ENCODE assay signal across 28 mouse cellular contexts in the genomic region with DNA sequence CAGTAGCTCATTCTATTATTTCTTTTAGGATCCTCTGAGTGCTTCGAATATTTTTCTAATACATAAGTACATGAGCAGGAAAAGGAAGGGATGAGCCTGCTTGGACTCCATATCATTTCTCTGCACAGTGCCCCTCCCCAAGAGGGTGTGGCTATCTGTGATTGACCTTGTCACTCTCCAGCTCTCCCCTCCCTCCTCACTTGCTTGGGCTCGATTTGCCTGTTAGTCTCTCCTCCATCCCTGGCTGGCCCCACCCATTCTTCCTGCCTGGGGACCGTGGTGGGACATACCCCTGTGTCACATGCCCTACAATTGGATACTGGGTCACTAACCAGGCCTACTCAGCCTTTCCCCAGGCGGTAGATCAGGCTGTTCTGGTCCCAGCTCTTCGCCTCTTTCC. TPM values are rescaled to one million over a fixed set of nuclear protein-coding genes. Genes with fewer than 3 reads are reported as not detected.
"Had no signal": no experiment of that assay in that cellular context is flagged by ENCODE, and none has a peak within 500 bp of the region (broad histone marks: within the 10 kb centered on the region; RNA-seq: fewer than 3 reads in every experiment).

No protein-coding gene starts in this region.

- ATAC-seq: liver, embryonic 12.5 days; midbrain, embryonic 13.5 days; midbrain, embryonic 16.5 days had no signal

- H3K4me1 ChIP-seq: liver, embryonic 12.5 days; liver, embryonic 15.5 days; midbrain, embryonic 10.5 days had no signal

- H3K36me3 ChIP-seq: limb, embryonic 13.5 days; liver, embryonic 12.5 days; liver, embryonic 15.5 days; lung, embryonic 15.5 days had no signal

- H3K4me3 ChIP-seq: left cerebral cortex, adult 2 months; limb, embryonic 13.5 days; liver, embryonic 12.5 days; liver, embryonic 15.5 days; lung, embryonic 15.5 days; megakaryocyte, embryonic 14.5 days; midbrain, embryonic 10.5 days; midbrain, embryonic 13.5 days; myocyte; neural tube, embryonic 13.5 days had no signal

- H3K9me3 ChIP-seq: limb, embryonic 13.5 days; liver, embryonic 12.5 days; liver, embryonic 15.5 days; lung, embryonic 15.5 days; neural tube, embryonic 13.5 days had no signal

- H3K9ac ChIP-seq: limb, embryonic 13.5 days; liver, embryonic 12.5 days; liver, embryonic 15.5 days; lung, embryonic 15.5 days; midbrain, embryonic 13.5 days; neural tube, embryonic 13.5 days had no signal

- DNase-seq: kidney, adult 2 months; kidney, postnatal 25 days; layer of hippocampus, postnatal 36 days; left cerebral cortex, postnatal 4 days; liver; lung, adult 18-20 months; lung, postnatal 10 days; lung, postnatal 36 days; retina, postnatal 1 day; right cerebral cortex, postnatal 25 days; spleen, adult 18-20 months; thymus, adult 2 months; thymus, postnatal 14 days; thymus, postnatal 4 days had no signal

- H3K27ac ChIP-seq: kidney, postnatal 0 days; limb, embryonic 13.5 days; liver, embryonic 12.5 days; liver, embryonic 15.5 days; lung, embryonic 15.5 days; midbrain, embryonic 10.5 days; midbrain, embryonic 13.5 days; neural tube, embryonic 13.5 days had no signal

- H3K4me2 ChIP-seq: limb, embryonic 13.5 days; liver, embryonic 12.5 days; liver, embryonic 15.5 days; lung, embryonic 15.5 days; midbrain, embryonic 13.5 days; neural tube, embryonic 13.5 days had no signal

- H3K27me3 ChIP-seq: limb, embryonic 13.5 days; lung, embryonic 15.5 days; midbrain, embryonic 13.5 days; neural tube, embryonic 13.5 days had no signal

RNA-seq across cellular contexts. Expression of gene Mgat5b, which starts 39.9 kb away (rescaled TPM):
- total RNA-seq: monocyte, adult 5-6 weeks; neutrophil, adult 5-6 weeks had no signal
- polyA plus RNA-seq: liver, embryonic 12.5 days; liver, embryonic 15.5 days; myocyte had no signal
